ENCODE assay signal across 19 mouse cellular contexts in the genomic region with DNA sequence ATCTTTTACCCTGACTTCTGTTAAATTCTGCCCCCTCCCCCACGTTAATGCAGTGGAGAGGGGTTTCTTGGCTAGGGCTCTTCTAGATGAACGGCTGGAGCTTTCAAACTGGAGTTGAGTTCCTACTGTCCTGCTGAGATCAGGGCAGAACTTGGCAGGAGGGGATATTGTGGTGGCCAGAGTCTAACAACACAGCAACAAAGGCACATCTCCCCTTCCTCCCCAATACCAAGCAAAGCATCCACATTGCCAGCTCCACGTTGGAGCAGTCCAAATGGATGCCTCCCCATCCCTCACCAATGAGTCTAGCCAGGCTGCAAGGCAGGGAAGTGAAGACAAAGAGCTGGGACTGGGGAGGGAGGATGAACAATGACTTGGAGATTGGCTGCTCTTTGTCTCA. TPM values are rescaled to one million over a fixed set of nuclear protein-coding genes. Genes with fewer than 3 reads are reported as not detected.
DNase-seq lines count a peak whose midpoint lies in the region; ATAC-seq and TF ChIP-seq lines count a peak whose summit lies in the region.
"Had no signal": no experiment of that assay in that cellular context is flagged by ENCODE, and none has a peak within 500 bp of the region (broad histone marks: within the 10 kb centered on the region; RNA-seq: fewer than 3 reads in every experiment).

No protein-coding gene starts in this region.

- H3K4me1 ChIP-seq in heart, embryonic 12.5 days (replicated peaks) = peaks cover 32% of the 10 kb centered on the region
- H3K4me1 ChIP-seq: forebrain, embryonic 10.5 days; hindbrain, embryonic 12.5 days; intestine, embryonic 15.5 days had no signal

- H3K27ac ChIP-seq in heart, embryonic 12.5 days (ENCODE audit: poor library complexity, severe bottlenecking) = no peak overlapping the region
- no peak overlapping the region for H3K27ac ChIP-seq in left cerebral cortex, adult 2 months
- H3K27ac ChIP-seq: forebrain, embryonic 10.5 days; heart, adult 2 months; heart, embryonic 10.5 days; hindbrain, embryonic 12.5 days; intestine, embryonic 15.5 days had no signal

- no peaks in the 10 kb centered on the region for H3K27me3 ChIP-seq in heart, embryonic 12.5 days (replicated peaks)
- H3K27me3 ChIP-seq: CH12.LX; hindbrain, embryonic 12.5 days; intestine, embryonic 15.5 days had no signal

- H3K4me2 ChIP-seq in heart, embryonic 12.5 days = no peak overlapping the region
- H3K4me2 ChIP-seq: hindbrain, embryonic 12.5 days; intestine, embryonic 15.5 days had no signal

- intact Hi-C loops in left cerebral cortex, postnatal 4 days (cut with DNase I) = no loop called here
- intact Hi-C loops in left cerebral cortex, adult 2 months (cut with DNase I) = no loop called here

- H3K9ac ChIP-seq in heart, embryonic 12.5 days = no peak overlapping the region
- H3K9ac ChIP-seq: hindbrain, embryonic 12.5 days; intestine, embryonic 15.5 days had no signal

- ATAC-seq in heart, embryonic 12.5 days (ENCODE audit: insufficient number of reproducible peaks, low FRiP score) = no peak
- ATAC-seq: forebrain, embryonic 14.5 days; intestine, embryonic 15.5 days; Patski had no signal

- H3K36me3 ChIP-seq in heart, embryonic 12.5 days = no peaks in the 10 kb centered on the region
- H3K36me3 ChIP-seq: forebrain, embryonic 10.5 days; G1E; heart, embryonic 10.5 days; hindbrain, embryonic 12.5 days; intestine, embryonic 15.5 days had no signal

- 57% methylated on average over 3 of the region's 3 CpGs for WGBS in heart, embryonic 12.5 days

- peak; percentile 76 to 84 for DNase-seq in cerebellum, postnatal 10 days
- no peak for DNase-seq in cerebellum, adult 11 months
- DNase-seq in heart, adult 11 months = peak; percentile 57
- peak; percentile 67 for DNase-seq in left cerebral cortex, postnatal 4 days
- DNase-seq in left cerebral cortex, adult 2 months (ENCODE audit: extremely low spot score in 1 of 2, low spot score in 2 of 2) = no peak
- DNase-seq: adrenal gland, postnatal 10 days; B cell, adult 2 months; gastrocnemius, postnatal 25 days; heart, adult 2 months; kidney, adult 11 months had no signal

- no peak for TF ChIP-seq CTCF in left cerebral cortex, adult 2 months (IDR thresholded peaks at IDR 0.05)

- H3K4me3 ChIP-seq in heart, embryonic 12.5 days = no peak overlapping the region
- no peak overlapping the region for H3K4me3 ChIP-seq in left cerebral cortex, adult 2 months
- H3K4me3 ChIP-seq: forebrain, embryonic 10.5 days; heart, adult 2 months; heart, embryonic 10.5 days; hindbrain, embryonic 12.5 days; intestine, embryonic 15.5 days had no signal

- H3K9me3 ChIP-seq in heart, embryonic 12.5 days (replicated peaks) = no peaks in the 10 kb centered on the region
- H3K9me3 ChIP-seq: forebrain, embryonic 10.5 days; heart, embryonic 10.5 days; hindbrain, embryonic 12.5 days; intestine, embryonic 15.5 days had no signal

RNA-seq across cellular contexts. Expression of a gene that starts 49.9 kb away (rescaled TPM):
- 7.9 and 10.5 TPM in 2 replicates for polyA plus RNA-seq in heart, embryonic 12.5 days (2016; fragmentation: Nextera tagmentation; extraction: Ambion mirVana)
- 100 to 1,000 TPM; 108 to 117 TPM for total RNA-seq in left cerebral cortex, postnatal 4 days (2021)
- 100 to 1,000 TPM; 178 to 192 TPM for total RNA-seq in left cerebral cortex, adult 2 months (2021)
- polyA plus RNA-seq: G1E had no signal

Comparison
In these comparisons a context has a peak if more than half of its experiments do, and no peak if none do; other contexts are left out.
1. DNase-seq: peak in cerebellum, postnatal 10 days (2 of 2), heart, adult 11 months (single experiment) and left cerebral cortex, postnatal 4 days (single experiment); none in cerebellum, adult 11 months (single experiment) and left cerebral cortex, adult 2 months (0 of 2).